Mouse (Mus musculus): ENCODE results near the gene Gm10665. TPM values are rescaled to one million over a fixed set of nuclear protein-coding genes. Genes with fewer than 3 reads are reported as not detected.
"Not testable (repeated sequence)": the region's sequence is repeated elsewhere in the genome, so short reads cannot be mapped to it uniquely, and the experiment has no call there.

Gm10665 gene
- total RNA-seq (2015; ENCODE audit: low replicate concordance) (not detected in 2 replicates), total RNA-seq (2017; ENCODE audit: low replicate concordance) (not detected in 2 replicates)

GRCm38 (mm10) chr7:22463975-22464374 is at the start of gene Gm10665:
Gm10665 (minus strand) TSS chr7:22464075.
- ATAC-seq (replicated peaks; ENCODE audit: low FRiP score, poor library complexity, severe bottlenecking), result not testable (repeated sequence)

- ATAC-seq (replicated peaks; ENCODE audit: low FRiP score, poor library complexity, severe bottlenecking), result not testable (repeated sequence)
These were observed 35.7 kb upstream of the Gm10665 start, which contains the start of gene Vmn1r151 for GRCm38 (mm10) chr7:22499578-22499977. Vmn1r151 (minus strand) TSS chr7:22499678.

GRCm38 (mm10) chr7:22438129-22438528 is 25.7 kb downstream of the Gm10665 start, which contains the start of gene Vmn1r149:
Vmn1r149 (minus strand) TSS chr7:22438229.
- ATAC-seq (replicated peaks; ENCODE audit: low FRiP score, poor library complexity, severe bottlenecking), result not testable (repeated sequence)

- not testable (repeated sequence) for ATAC-seq (replicated peaks; ENCODE audit: low FRiP score, poor library complexity, severe bottlenecking)
These were observed 50.6 kb downstream of the Gm10665 start, which contains the start of gene Vmn1r148 for GRCm38 (mm10) chr7:22413283-22413682. Vmn1r148 (plus strand) TSS chr7:22413583.

Other genes starting within 250 kb of the Gm10665 start
- gene Gm8453, start 234.6 kb downstream of the Gm10665 start, total RNA-seq (2015; ENCODE audit: low replicate concordance), result not detected in 2 replicates
- gene Gm8453, start 234.6 kb downstream of the Gm10665 start, total RNA-seq (2017; ENCODE audit: low replicate concordance), result not detected in 2 replicates
- not detected in 2 replicates for gene Gm4187, start 134.4 kb downstream of the Gm10665 start, total RNA-seq (2015; ENCODE audit: low replicate concordance)
- gene Gm4187, start 134.4 kb downstream of the Gm10665 start, total RNA-seq (2017; ENCODE audit: low replicate concordance), result not detected in 2 replicates
- gene Gm8660, start 93.0 kb downstream of the Gm10665 start, total RNA-seq (2015; ENCODE audit: low replicate concordance), result not detected in 2 replicates
- gene Gm8660, start 93.0 kb downstream of the Gm10665 start, total RNA-seq (2017; ENCODE audit: low replicate concordance), result not detected in 2 replicates
- gene Vmn1r148, start 50.5 kb downstream of the Gm10665 start, total RNA-seq (2015; ENCODE audit: low replicate concordance), result not detected in 2 replicates
- not detected in 2 replicates for gene Vmn1r148, start 50.5 kb downstream of the Gm10665 start, total RNA-seq (2017; ENCODE audit: low replicate concordance)
- not detected in 2 replicates for gene Vmn1r149, start 25.8 kb downstream of the Gm10665 start, total RNA-seq (2015; ENCODE audit: low replicate concordance)
- gene Vmn1r149, start 25.8 kb downstream of the Gm10665 start, total RNA-seq (2017; ENCODE audit: low replicate concordance), result not detected in 2 replicates
- not detected in 2 replicates for gene Vmn1r151, start 35.6 kb upstream of the Gm10665 start, total RNA-seq (2015; ENCODE audit: low replicate concordance)
- not detected in 2 replicates for gene Vmn1r151, start 35.6 kb upstream of the Gm10665 start, total RNA-seq (2017; ENCODE audit: low replicate concordance)
- not detected in 2 replicates for gene Vmn1r152, start 58.9 kb upstream of the Gm10665 start, total RNA-seq (2015; ENCODE audit: low replicate concordance)
- gene Vmn1r152, start 58.9 kb upstream of the Gm10665 start, total RNA-seq (2017; ENCODE audit: low replicate concordance), result not detected in 2 replicates
- gene Gm8677, start 70.8 kb upstream of the Gm10665 start, total RNA-seq (2015; ENCODE audit: low replicate concordance), result not detected in 2 replicates
- gene Gm8677, start 70.8 kb upstream of the Gm10665 start, total RNA-seq (2017; ENCODE audit: low replicate concordance), result not detected in 2 replicates
- gene Gm4201, start 101.3 kb upstream of the Gm10665 start, total RNA-seq (2015; ENCODE audit: low replicate concordance), result not detected in 2 replicates
- gene Gm4201, start 101.3 kb upstream of the Gm10665 start, total RNA-seq (2017; ENCODE audit: low replicate concordance), result not detected in 2 replicates
- not detected in 2 replicates for gene Gm4565, start 124.1 kb upstream of the Gm10665 start, total RNA-seq (2015; ENCODE audit: low replicate concordance)
- not detected in 2 replicates for gene Gm4565, start 124.1 kb upstream of the Gm10665 start, total RNA-seq (2017; ENCODE audit: low replicate concordance)
- not detected in 2 replicates for gene Vmn1r155, start 193.9 kb upstream of the Gm10665 start, total RNA-seq (2015; ENCODE audit: low replicate concordance)
- not detected in 2 replicates for gene Vmn1r155, start 193.9 kb upstream of the Gm10665 start, total RNA-seq (2017; ENCODE audit: low replicate concordance)
- not detected in 2 replicates for gene Gm8693, start 228.2 kb upstream of the Gm10665 start, total RNA-seq (2015; ENCODE audit: low replicate concordance)
- not detected in 2 replicates for gene Gm8693, start 228.2 kb upstream of the Gm10665 start, total RNA-seq (2017; ENCODE audit: low replicate concordance)